Mouse (Mus musculus): ENCODE data around the gene Fam241b.
"Not testable (repeated sequence)": the region's sequence is repeated elsewhere in the genome, so short reads cannot be mapped to it uniquely, and the experiment has no call there.

Fam241b gene

DNA sequence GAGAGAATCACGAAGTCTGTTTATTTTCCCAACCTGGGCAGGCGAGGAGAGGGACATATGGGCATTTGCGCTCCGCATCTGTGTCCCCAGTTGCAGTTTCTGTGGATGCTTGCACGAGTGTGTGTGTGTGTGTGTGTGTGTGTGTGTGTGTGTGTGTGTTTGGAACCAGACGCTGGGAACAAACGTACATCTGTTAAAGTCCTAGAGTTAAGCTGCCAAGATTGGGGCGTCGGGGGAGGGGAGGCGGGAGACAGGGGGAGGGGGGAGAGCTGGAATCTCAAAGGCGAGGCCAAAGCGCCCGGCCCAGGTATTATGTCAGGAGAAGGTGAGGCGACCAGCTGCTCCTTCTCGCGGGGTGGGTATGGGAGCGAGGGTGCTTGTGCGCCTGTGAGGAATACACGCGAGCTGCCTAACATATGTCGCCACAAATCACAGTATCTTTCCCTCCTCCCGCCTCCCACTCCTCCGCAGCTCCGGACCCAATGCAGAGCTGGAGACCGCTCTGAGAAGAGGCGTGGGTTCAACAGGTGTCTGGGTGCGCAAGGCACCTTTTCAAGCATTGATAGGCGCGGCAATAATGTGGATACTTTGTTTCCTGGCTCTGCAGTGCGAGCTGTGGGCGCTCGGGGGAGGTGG lies 15.3 kb downstream of the Fam241b start:
- DNase-seq: no peak

DNA sequence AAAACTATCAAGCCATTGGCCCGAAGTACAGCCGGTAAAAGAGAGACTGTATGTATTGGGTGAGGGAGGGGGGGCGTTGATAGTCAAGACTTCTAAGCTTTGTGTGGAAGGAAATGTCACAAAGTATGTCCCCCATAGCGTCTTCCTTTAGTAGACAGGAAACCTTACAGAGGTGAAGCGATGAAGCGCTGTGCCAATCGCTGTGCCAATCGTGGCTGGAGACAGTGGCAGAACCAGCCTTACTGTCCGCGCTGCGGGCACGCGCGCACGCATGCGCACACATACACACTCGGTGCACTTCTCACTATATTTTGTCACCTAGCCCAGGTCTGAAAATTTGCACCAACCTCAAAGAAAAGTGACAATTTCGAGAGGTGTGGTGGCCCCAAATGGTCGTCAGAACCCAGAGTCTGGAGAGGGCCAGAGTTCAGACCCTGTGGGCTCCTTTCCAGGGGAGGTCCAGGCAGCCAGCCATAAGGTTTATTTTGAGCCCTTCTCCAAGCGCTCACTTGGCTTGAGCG lies 15.9 kb downstream of the Fam241b start:
- no peak for DNase-seq

DNA sequence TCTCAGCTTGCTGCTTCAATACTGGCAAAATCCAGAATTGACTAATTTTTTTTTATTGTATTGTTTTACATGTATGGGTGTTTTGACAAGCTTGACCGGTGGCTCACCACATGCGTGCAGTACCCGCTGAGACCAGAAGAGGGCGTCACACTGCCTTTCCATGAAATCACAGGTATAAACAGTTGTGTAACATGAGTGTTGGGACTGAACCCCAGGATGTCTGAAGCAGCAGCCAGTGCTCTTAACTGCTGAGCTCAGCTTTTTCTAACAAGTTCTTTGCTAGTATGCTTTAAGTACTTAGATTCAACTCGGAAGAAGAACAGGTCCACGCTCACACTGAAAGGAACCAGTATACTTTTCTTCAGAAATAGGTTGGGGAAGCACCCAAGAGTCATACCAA lies 16.6 kb downstream of the Fam241b start:
- DNase-seq: no peak

DNA sequence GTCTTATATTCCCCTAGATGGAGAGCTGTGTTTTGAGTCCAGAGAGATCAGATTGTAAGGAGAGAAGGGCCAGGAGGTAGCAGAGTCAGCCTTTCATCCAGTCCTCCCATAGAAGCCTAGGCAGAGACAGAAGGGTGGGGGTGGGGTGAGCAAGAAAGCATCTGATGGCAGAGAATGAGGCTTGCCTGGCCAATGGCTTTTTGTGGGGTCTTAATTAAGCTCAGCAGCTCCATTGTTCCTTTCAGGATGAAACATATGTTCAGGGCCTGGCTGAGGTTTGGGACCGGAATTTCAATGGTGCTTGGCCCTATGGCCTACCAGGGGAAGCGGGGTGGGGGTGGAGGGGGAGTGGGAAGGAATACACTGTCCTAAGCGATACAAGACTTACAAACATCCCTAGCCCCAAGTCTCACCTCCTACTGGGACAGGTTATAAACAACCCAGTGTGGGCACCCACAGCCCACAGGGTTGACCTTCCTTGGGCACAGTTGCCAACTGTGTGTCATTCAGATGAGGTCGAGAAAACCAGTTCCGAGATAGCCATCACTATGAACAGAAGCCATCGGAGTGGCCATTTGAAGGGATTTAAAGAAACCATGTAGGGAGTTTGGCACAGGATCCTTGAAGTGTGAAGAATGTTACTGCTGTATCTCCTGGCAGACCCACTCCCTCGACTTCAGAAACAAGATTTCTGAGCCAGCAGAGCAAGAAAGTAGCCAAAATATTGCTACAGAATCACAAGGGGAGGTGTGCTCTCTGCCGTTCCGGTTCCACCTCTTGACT lies 29.7 kb downstream of the Fam241b start:
- DNase-seq: no peak

DNA sequence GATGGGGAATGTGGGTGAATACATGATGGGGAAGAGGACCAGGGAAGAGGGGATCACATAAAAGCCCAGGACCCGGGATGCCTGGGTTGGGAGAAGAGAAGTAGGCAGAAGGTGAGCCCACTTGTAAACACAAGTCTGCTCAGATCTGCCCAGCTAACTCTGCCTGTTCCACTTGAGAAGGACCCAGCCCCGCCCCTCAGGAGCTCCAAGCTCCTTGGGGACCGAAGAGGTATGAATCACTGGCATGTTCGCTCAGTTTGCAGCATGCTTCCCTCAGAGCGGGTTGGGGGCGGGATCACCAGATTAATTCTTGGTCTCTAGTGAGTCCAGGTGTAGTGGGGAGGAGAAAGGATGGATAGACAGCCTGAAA lies 32.5 kb downstream of the Fam241b start:
- peak in 1 of 2 experiments; percentile 62 for DNase-seq

GRCm38 (mm10) chr10:62110504-62111206 lies 33.1 kb downstream of the Fam241b start:
- DNase-seq: peak; percentile 94 to 98

GRCm38 (mm10) chr10:62107048-62107447 lies 36.7 kb downstream of the Fam241b start:
- DNase-seq: no peak

DNA sequence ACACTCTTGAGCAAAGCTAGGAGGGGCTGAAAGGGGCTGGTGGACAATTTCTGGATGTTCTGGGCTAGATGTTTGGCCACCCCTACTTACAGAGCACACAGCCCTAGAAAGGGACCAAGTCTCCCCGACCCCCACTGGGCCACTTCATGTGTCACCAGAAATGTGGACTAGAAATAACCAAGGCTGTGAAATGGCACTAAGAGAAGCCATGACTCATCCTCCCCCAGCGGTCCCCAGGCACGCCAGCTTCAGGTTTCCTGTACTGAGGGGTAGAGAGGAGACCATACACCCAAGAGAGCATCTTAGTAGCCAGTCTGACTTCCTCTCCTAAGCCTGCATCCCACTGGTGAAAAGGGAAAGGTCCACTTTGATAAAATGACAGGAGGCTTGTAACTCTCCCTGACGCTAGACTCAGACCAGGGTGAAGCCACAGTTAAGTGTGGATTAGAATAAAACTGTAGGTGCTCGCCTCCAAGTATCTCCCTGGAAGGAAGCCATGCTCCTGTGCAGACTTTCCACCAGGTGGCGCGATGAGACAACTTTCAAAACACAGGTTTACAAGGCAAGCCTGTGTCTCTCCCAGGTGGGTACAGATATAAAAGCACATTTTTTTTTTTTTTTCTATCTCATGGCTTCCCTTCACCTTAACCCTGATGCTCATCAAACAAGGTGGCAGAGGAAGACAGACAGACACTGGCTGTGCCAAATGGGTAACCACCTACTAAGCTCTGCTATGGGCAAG lies 38.7 kb downstream of the Fam241b start:
- peak; percentile 77 to 80 for DNase-seq

GRCm38 (mm10) chr10:62101504-62102439 lies 41.9 kb downstream of the Fam241b start:
- DNase-seq: peak; percentile 76 to 84

GRCm38 (mm10) chr10:62099749-62100403 lies 43.8 kb downstream of the Fam241b start:
- no peak for DNase-seq

- no peak for DNase-seq
Measured at GRCm38 (mm10) chr10:62094401-62094800, 49.3 kb downstream of the Fam241b start.

DNA sequence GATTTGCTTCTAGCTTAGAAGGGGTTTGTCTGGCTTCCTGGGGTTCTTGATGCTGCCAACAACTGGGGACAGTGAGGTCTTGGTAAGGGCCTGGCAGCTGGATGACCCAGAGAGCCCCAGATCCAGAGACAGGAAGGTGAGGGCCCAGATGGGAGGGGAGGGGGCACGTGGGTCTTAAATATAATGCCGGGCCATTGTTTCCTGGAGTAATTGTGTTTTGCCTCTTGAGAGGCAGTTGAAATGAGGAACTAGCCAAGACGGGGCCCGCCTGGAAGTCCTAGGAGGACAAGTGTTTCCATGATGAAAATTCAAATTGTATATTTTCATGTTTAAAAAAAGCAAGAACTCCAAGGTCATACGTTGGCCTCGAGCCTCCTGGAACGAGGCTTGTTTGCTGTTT lies 49.8 kb downstream of the Fam241b start:
- DNase-seq: no peak

- DNase-seq: no peak
Measured at GRCm38 (mm10) chr10:62089486-62089885, 54.2 kb downstream of the Fam241b start.

DNA sequence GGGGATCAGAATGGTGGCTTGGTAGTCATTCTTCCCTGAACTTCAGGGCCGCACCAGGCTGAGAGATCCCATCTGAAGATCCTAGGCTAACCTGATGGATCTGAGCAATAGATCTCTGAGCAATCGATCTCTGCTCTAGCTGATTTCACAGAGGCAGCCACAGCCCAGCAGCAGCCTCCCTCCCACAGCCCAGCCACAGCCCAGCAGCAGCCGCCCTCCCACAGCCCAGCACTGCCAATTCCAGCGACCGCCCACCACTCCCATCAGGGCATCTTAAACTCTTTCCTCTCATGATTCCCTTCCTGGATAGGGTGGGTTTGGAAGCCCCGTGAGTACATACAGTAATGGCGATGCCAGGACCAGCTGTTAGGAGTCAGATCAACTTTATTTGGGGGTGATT lies 54.6 kb downstream of the Fam241b start:
- no peak for DNase-seq

DNA sequence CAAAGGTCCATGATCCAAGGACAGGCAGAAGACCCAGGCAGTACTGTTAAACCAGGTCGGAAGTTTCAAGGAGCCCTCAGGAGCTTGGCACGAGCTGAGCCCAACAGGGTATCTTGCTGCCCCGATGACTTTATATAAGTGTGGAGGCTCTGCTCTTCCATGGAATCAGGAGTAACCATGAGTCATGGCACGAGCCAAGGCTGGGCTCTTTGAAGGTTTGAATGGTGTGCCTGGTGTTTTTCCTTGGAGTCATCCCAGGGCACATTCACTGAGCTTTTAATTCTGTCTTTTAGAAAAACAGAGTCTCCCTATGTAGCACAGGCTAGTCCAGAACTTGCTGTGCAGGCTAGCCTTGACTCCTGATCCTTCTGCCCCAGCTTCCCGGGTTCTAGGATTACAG lies 55.3 kb downstream of the Fam241b start:
- DNase-seq: no peak

DNA sequence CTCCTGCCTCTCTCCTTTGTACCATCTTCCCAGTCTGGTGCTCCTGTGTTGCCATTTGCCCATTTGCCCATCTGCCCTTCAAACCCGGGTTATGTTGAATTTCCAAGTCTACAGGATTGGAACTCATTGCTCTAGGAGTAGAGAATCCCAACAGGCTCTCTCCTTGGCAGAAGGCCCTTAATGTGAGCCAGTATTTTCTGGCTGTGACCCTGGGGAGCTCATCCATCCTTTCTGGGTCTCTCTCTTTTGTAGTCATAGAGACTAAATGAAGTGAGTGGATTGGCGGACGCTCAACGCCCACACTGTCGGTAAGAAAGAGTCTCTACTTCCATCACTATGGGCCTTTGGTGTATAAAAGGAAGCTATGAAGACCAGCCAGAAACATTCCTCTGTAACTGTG lies 56.9 kb downstream of the Fam241b start:
- DNase-seq: no peak

DNA sequence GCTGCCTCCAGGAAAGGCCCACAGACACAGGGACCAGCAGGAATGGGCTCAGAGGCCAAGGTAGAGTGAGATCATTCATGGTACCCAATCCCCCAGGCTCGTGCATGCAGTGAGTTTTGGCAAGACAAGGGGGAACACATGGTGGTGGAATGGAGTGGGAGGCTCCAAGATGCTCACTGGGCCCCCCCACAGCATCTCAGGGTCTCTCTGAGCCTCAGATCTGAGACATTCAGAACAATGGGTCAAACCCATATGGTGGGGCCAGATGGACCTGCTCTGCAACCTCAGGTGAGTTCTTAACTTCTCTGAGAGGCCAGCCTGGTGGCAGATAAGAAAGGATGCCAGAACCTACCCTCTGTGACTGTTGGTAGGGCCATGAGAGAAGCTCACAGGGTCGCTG lies 57.7 kb downstream of the Fam241b start:
- DNase-seq: peak in 1 of 2 experiments; percentile 28

GRCm38 (mm10) chr10:62076248-62077134 lies 67.2 kb downstream of the Fam241b start:
- DNase-seq: no peak

DNA sequence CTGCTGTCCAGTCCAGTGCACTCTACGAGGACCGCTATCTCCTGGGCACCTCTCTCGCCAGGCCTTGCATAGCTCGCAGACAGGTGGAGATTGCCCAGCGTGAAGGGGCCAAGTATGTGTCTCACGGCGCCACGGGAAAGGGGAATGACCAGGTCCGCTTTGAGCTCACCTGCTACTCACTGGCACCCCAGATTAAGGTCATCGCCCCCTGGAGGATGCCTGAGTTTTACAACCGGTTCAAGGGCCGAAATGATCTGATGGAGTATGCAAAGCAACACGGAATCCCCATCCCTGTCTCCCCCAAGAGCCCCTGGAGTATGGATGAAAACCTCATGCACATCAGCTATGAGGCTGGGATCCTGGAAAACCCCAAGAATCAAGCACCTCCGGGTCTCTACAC lies 72.4 kb downstream of the Fam241b start:
- DNase-seq: not testable (repeated sequence)

DNA sequence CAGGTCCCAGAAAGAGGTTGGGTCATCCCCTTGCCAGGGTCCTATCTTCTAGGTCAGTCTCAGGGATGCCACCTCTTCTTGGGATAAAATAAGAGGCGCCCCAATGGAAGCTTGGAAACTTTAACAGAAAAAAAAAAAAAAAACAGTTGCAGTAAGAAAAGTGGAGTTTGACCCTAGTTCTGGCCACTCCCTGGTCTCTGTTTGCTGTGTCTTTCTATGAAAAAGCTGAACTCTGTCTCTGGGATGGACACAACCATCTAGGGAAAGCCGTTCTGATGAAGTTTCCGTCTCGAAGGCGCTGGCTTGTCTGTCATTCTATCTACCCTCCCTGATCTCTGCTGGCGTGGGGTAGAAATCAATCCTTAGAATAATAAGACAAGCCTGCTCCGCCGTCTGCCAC lies 73.1 kb downstream of the Fam241b start:
- no peak for DNase-seq

Data from cerebellum, adult 18-20 months (tissue).